Mouse (Mus musculus): Measurements from ENCODE around the gene Pign. TPM values are rescaled to one million over a fixed set of nuclear protein-coding genes. Genes with fewer than 3 reads are reported as not detected.

The Pign gene
- polyA plus RNA-seq, 1 experiment from 2014 or later, result 13.6 TPM

DNA sequence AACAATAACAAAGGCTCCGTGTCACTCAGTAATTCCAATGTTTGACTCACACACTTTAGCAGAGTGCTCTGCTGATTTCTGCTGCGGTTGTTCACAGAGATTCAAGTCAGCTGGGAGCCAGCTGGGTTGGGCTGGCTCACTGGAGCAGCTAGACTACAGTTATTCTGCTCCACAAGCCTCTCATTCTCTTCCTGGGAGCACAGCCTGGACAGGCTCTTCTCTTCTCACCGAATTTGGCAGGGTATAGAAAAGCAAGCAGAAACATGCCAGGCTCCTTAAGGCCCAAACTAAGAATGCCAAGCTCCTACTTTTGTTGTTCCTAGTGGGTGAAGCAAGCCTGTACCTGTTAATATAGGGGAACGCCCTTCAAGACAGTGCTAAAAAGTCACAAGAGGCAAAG, 176.4 kb downstream of the Pign start:
- WGBS, result 70% methylated on average over 4 of the region's 4 CpGs
- no peaks in the 10 kb centered on the region for H3K36me3 ChIP-seq (ENCODE audit: control insufficient read depth, insufficient read depth, low read length)
- no peak for DNase-seq
- no peak for ATAC-seq (ENCODE audit: low FRiP score, low TSS enrichment)
- H3K9me3 ChIP-seq (ENCODE audit: control insufficient read depth, low read length), result no peaks in the 10 kb centered on the region
- H3K4me1 ChIP-seq (ENCODE audit: control insufficient read depth, insufficient read depth, low read length), result no peaks in the 10 kb centered on the region
- no peak overlapping the region for H3K4me2 ChIP-seq (ENCODE audit: low read length)
- no peaks in the 10 kb centered on the region for H3K27me3 ChIP-seq (ENCODE audit: control insufficient read depth, insufficient read depth, low read length)
- no peak overlapping the region for H3K27ac ChIP-seq (replicated peaks; ENCODE audit: low read depth, low read length)
- H3K9ac ChIP-seq (replicated peaks; ENCODE audit: low read length), result no peak overlapping the region
- no peak overlapping the region for H3K4me3 ChIP-seq (replicated peaks; ENCODE audit: low read depth, low read length)

Small RNAs within 50 kb of the gene (microRNA-seq; reads per million reads assigned to microRNA genes)
- gene Gm22426, result not detected

Other genes with a start within 250 kb of the Pign start
- 50.0 and 53.1 TPM in 2 replicates for gene Relch, start 184 bp upstream of the Pign start, polyA plus RNA-seq (2014; fragmentation: Nextera tagmentation; extraction: Ambion mirVana)
- gene Tnfrsf11a, start 117.0 kb upstream of the Pign start, polyA plus RNA-seq (2014; fragmentation: Nextera tagmentation; extraction: Ambion mirVana), result 0.36 and 0.61 TPM in 2 replicates

Measured in midbrain, embryonic 14.5 days (tissue).